ENCODE assay signal across 8 mouse cellular contexts in genomic region chr2:134029631-134030414, GRCm38 (mm10).
DNase-seq lines count a peak whose midpoint lies in the region; ATAC-seq and TF ChIP-seq lines count a peak whose summit lies in the region.
"Had no signal": no experiment of that assay in that cellular context is flagged by ENCODE, and none has a peak within 500 bp of the region (broad histone marks: within the 10 kb centered on the region; RNA-seq: fewer than 3 reads in every experiment).

No protein-coding gene starts in this region.

- no peaks in the 10 kb centered on the region for H3K9me3 ChIP-seq in forebrain, embryonic 15.5 days
- H3K9me3 ChIP-seq: limb, embryonic 15.5 days had no signal

- TF ChIP-seq CTCF in testis, adult 2 months (IDR thresholded peaks at IDR 0.05; ENCODE audit: control insufficient read depth, insufficient read depth, insufficient replicate concordance, low read depth, low read length) = peak; percentile 40; the same call in 1 of the 2 replicates
- peak; percentile 79 for TF ChIP-seq CTCF in layer of hippocampus, adult 2 months (conservative IDR thresholded peaks at IDR 0.05)

- no peaks in the 10 kb centered on the region for H3K4me1 ChIP-seq in testis, adult 2 months (ENCODE audit: control insufficient read depth, insufficient read depth, low read length)
- no peaks in the 10 kb centered on the region for H3K4me1 ChIP-seq in forebrain, embryonic 15.5 days
- H3K4me1 ChIP-seq: limb, embryonic 15.5 days had no signal

- no peaks in the 10 kb centered on the region for H3K27me3 ChIP-seq in testis, adult 2 months (ENCODE audit: control insufficient read depth, insufficient read depth, low read length)
- no peaks in the 10 kb centered on the region for H3K27me3 ChIP-seq in forebrain, embryonic 15.5 days
- H3K27me3 ChIP-seq: limb, embryonic 15.5 days had no signal

- WGBS in forebrain, embryonic 15.5 days = 66% methylated on average over 4 of the region's 4 CpGs

- DNase-seq in testis, postnatal 14 days (ENCODE audit: low spot score) = no peak
- DNase-seq in brain, adult 2 months (ENCODE audit: low read depth, low spot score) = peak; percentile 53
- DNase-seq in layer of hippocampus, adult 2 months (ENCODE audit: low spot score in 2 of 2) = peak; percentile 3 to 52
- DNase-seq in lung, postnatal 25 days (ENCODE audit: low spot score) = peak; percentile 20

- H3K9ac ChIP-seq in forebrain, embryonic 15.5 days (replicated peaks) = no peak overlapping the region
- H3K9ac ChIP-seq: limb, embryonic 15.5 days had no signal

- H3K27ac ChIP-seq in testis, adult 2 months (ENCODE audit: control insufficient read depth, insufficient read depth, low read depth, low read length) = no peak overlapping the region
- H3K27ac ChIP-seq in forebrain, embryonic 15.5 days (replicated peaks) = no peak overlapping the region
- no peak overlapping the region for H3K27ac ChIP-seq in layer of hippocampus, adult 2 months
- H3K27ac ChIP-seq: limb, embryonic 15.5 days had no signal

- no peak for TF ChIP-seq POLR2A in testis, adult 2 months (IDR thresholded peaks at IDR 0.05; ENCODE audit: control insufficient read depth, low read depth, low read length)

- no peak overlapping the region for H3K4me3 ChIP-seq in testis, adult 2 months (ENCODE audit: control insufficient read depth, low read depth, low read length)
- H3K4me3 ChIP-seq in forebrain, embryonic 15.5 days = no peak overlapping the region
- no peak overlapping the region for H3K4me3 ChIP-seq in layer of hippocampus, adult 2 months
- H3K4me3 ChIP-seq: limb, embryonic 15.5 days had no signal

- no peak overlapping the region for H3K4me2 ChIP-seq in forebrain, embryonic 15.5 days (replicated peaks)
- H3K4me2 ChIP-seq: limb, embryonic 15.5 days had no signal

- H3K36me3 ChIP-seq in testis, adult 2 months (ENCODE audit: control insufficient read depth, insufficient read depth, low read length) = no peaks in the 10 kb centered on the region
- no peaks in the 10 kb centered on the region for H3K36me3 ChIP-seq in forebrain, embryonic 15.5 days
- H3K36me3 ChIP-seq: limb, embryonic 15.5 days had no signal

- ATAC-seq in forebrain, embryonic 15.5 days (replicated peaks) = peak; percentile 64; the same call in 1 of the 2 replicates
- ATAC-seq in erythroblast, adult 5-6 weeks (replicated peaks; ENCODE audit: low FRiP score, poor library complexity, severe bottlenecking) = no peak
